Mouse (Mus musculus) heart, postnatal 4 days (tissue): ENCODE measurements at regions not wholly inside any gene's neighbourhood (a gene's known extent, or its start where the extent isn't known, plus 50 kb on each side); places are given as distances from the start of the nearest gene placed in this dataset.
A peak's percentile ranks its signal among the peaks of the same experiment; 100 is the strongest.
"Not testable (repeated sequence)": the region's sequence is repeated elsewhere in the genome, so short reads cannot be mapped to it uniquely, and the experiment has no call there.

ENCODE experiments used
- DNase-seq: peaks from one replicate; pipeline ENCODE4 v3.0.0; 2021

DNA sequence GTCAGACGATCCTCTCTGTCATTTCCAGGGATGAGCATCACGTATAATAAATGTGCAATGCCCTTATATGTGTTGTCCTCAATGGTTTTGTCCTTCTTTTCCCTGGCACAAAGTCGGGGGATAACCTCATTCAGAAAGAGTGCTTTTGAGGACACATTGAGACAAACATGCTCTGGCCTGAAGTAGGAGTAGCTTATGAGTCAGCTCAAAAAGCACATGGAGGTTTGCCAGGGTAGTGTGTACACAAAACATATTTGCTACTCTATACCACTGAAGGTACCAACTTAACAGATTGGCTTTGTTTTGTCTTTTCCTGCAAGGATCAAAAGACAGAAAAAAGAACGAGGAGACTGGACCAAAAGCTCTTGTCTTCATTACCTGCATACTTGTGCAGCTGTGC, 682.1 kb upstream of the Grid2 start:
- DNase-seq, result no peak

DNA sequence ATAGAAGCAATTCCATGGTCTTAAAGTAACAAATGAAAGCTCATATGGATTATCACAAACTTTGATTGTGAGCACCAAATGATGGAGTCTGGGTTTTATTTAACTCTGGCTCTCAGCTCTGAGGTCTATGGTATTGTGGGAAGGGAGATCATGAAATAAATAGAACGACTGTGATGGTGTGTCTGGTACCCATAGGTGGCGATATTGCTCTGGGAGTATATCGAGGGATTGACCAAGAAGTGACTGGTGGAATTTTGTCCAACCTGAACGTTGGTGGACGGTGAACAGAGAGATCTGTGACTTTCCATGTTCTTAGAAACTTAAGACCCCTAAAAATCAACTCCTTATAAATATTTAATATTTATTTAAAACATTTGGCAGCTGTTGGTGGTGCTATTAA, 679.5 kb upstream of the Grid2 start:
- DNase-seq, result peak; percentile 11

DNA sequence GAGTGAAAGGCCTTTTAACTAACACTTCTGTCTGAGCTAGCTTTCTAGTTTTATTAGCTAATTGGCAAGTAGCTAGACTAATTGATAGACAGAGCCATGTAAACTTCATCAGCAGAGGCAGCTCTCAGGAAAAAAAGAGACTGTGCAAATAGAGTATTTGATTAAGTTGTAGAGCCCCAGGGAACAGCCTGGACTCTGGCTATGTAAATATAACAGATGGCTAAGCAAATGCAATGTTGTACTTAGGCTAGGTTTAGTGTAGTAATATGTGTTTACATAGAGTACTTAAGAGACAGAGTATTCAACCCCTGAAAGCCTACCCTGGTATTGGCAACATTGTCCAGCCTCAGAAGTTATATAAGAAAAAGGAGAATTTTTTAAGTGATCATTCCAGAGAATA, 635.1 kb upstream of the Grid2 start:
- DNase-seq, result no peak

DNA sequence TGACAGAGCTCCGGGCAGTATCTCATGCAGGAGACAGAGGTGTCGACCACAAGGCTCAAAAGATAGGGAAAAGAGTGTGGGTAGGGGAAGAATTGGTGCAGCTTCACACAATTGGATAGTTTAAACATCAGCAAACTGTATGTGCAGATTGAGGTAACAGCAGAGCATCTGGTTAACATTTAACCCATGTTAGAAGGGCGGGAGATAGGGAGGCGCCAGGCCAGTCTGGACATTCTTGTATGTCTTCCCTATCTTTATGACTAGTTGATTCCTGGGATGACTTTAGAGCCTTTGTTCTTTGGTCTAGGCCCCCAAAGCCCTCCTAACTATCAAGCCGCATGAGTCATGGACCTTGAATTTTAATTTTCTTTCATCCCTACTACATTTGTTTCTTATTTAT, 587.6 kb upstream of the Grid2 start:
- DNase-seq, result not testable (repeated sequence)

DNA sequence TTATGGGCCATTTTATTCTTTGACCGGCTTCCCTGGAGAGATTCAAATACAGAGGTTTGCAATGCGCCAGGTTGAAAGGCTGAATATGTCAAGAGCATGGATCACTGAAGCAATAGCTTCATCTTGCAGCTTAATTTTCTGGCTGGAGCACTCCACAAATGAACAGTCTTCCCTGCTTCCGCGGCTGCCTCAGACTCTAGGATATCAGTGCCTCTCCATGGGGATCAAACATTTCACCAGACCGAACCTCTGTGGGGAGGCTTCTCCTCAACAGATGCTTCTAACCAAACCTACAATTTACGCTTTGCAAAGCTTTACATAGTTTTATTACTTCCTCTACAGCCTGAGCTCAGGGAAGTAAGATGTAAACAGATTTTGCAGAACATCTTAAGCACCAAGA, 537.3 kb upstream of the Grid2 start:
- DNase-seq, result no peak

DNA sequence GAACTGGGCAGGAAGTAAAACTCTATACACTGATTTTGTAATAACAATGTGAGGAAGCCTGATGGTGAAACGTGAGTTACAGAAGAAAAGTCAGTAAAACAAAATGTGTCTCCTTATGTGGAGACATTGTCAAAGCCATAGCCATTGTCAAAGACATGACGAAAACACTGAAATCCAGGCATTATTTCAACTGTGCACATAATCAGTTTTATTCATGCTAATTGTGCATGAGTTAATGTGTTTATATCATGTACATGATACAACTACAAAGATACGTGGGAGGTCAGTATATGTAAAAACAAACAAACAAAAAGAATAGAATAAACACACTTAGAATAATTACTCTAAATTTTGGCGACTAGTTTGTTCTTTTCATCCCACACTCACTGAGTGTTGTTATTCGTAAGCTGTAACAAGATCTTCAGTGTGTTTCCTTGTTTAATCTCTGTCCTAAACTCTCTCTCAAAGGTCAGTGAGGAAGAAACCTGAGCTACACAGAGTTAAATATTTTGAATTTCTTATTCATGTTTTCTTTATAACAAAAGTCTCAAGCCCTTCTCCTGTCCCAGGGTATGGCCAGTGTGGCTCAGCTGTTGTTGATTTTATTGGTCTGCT, 536.0 kb upstream of the Grid2 start:
- no peak for DNase-seq
